Mouse (Mus musculus): ENCODE results near the gene 7420426K07Rik. TPM values are rescaled to one million over a fixed set of nuclear protein-coding genes. Genes with fewer than 3 reads are reported as not detected.

The 7420426K07Rik gene
- total and polyA plus RNA-seq, 3 experiments = not detected

GRCm38 (mm10) chr9:98923119-98923518 is 20.2 kb downstream of the 7420426K07Rik start:
- no peak for DNase-seq
- no peak for TF ChIP-seq CTCF (IDR thresholded peaks at IDR 0.05)
- no peak for TF ChIP-seq POLR2A (IDR thresholded peaks at IDR 0.05; ENCODE audit: insufficient read depth, low read depth, low read length)
- no peak for TF ChIP-seq EP300 (IDR thresholded peaks at IDR 0.05; ENCODE audit: insufficient read depth, low read depth, low read length)

GRCm38 (mm10) chr9:98924183-98924582 is 21.3 kb downstream of the 7420426K07Rik start:
- no peaks in the 10 kb centered on the region for H3K4me1 ChIP-seq (ENCODE audit: control insufficient read depth, insufficient read depth, low read length)
- H3K79me2 ChIP-seq (replicated peaks; ENCODE audit: control insufficient read depth, insufficient read depth, low read length) = no peaks in the 10 kb centered on the region
- H3K4me3 ChIP-seq = no peak overlapping the region
- H3K27ac ChIP-seq = no peak overlapping the region
- intact Hi-C loops (cut with DNase I) = no loop called here
- H3K36me3 ChIP-seq (ENCODE audit: control insufficient read depth, insufficient read depth, low read length) = no peaks in the 10 kb centered on the region
- 52% methylated on average over 6 of the region's 6 CpGs for WGBS
- H3K27me3 ChIP-seq (ENCODE audit: control insufficient read depth, insufficient read depth, low read length) = no peaks in the 10 kb centered on the region
- no peak overlapping the region for H3K9ac ChIP-seq (ENCODE audit: low read depth, low read length)
- no peak for DNase-seq
- TF ChIP-seq POLR2A (IDR thresholded peaks at IDR 0.05; ENCODE audit: insufficient read depth, low read depth, low read length) (no peak), CTCF (IDR thresholded peaks at IDR 0.05) (no peak)

More at GRCm38 (mm10) chr9:98923119-98923518, 20.2 kb downstream of the 7420426K07Rik start:
- 29% methylated on average over 6 of the region's 6 CpGs for WGBS
- intact Hi-C loops (cut with DNase I) = no loop called here
- Histone ChIP-seq H3K79me2 (replicated peaks; ENCODE audit: control insufficient read depth, insufficient read depth, low read length) (no peaks in the 10 kb centered on the region), H3K9ac (ENCODE audit: low read depth, low read length) (no peak overlapping the region), H3K27me3 (ENCODE audit: control insufficient read depth, insufficient read depth, low read length) (no peaks in the 10 kb centered on the region), H3K4me1 (ENCODE audit: control insufficient read depth, insufficient read depth, low read length) (no peaks in the 10 kb centered on the region), H3K27ac (no peak overlapping the region), H3K36me3 (ENCODE audit: control insufficient read depth, insufficient read depth, low read length) (no peaks in the 10 kb centered on the region), H3K4me3 (no peak overlapping the region)

- Histone ChIP-seq H3K79me2 (replicated peaks; ENCODE audit: control insufficient read depth, insufficient read depth, low read length) (no peaks in the 10 kb centered on the region), H3K36me3 (ENCODE audit: control insufficient read depth, insufficient read depth, low read length) (no peaks in the 10 kb centered on the region), H3K27ac (no peak overlapping the region), H3K4me1 (ENCODE audit: control insufficient read depth, insufficient read depth, low read length) (no peaks in the 10 kb centered on the region), H3K9ac (ENCODE audit: low read depth, low read length) (no peak overlapping the region), H3K27me3 (ENCODE audit: control insufficient read depth, insufficient read depth, low read length) (peaks cover 1% of the 10 kb centered on the region; the same call in 1 of the 2 replicates), H3K4me3 (no peak overlapping the region)
- no peak for DNase-seq
- intact Hi-C loops (cut with DNase I) = no loop called here
- TF ChIP-seq EP300 (IDR thresholded peaks at IDR 0.05; ENCODE audit: insufficient read depth, low read depth, low read length) = no peak
- peak; percentile 48 for TF ChIP-seq CTCF (IDR thresholded peaks at IDR 0.05)
- no peak for TF ChIP-seq POLR2A (IDR thresholded peaks at IDR 0.05; ENCODE audit: insufficient read depth, low read depth, low read length)
- 94% methylated on average over 2 of the region's 2 CpGs for WGBS
Measured at GRCm38 (mm10) chr9:98929496-98929895, 26.6 kb downstream of the 7420426K07Rik start.

- no peak for TF ChIP-seq POLR2A (IDR thresholded peaks at IDR 0.05; ENCODE audit: insufficient read depth, low read depth, low read length)
- TF ChIP-seq CTCF (IDR thresholded peaks at IDR 0.05) = no peak
- no peak for TF ChIP-seq EP300 (IDR thresholded peaks at IDR 0.05; ENCODE audit: insufficient read depth, low read depth, low read length)
- Histone ChIP-seq H3K4me1 (ENCODE audit: control insufficient read depth, insufficient read depth, low read length) (no peaks in the 10 kb centered on the region), H3K4me3 (no peak overlapping the region), H3K27me3 (ENCODE audit: control insufficient read depth, insufficient read depth, low read length) (peaks cover 1% of the 10 kb centered on the region; the same call in 1 of the 2 replicates), H3K27ac (no peak overlapping the region), H3K79me2 (replicated peaks; ENCODE audit: control insufficient read depth, insufficient read depth, low read length) (no peaks in the 10 kb centered on the region), H3K36me3 (ENCODE audit: control insufficient read depth, insufficient read depth, low read length) (no peaks in the 10 kb centered on the region), H3K9ac (ENCODE audit: low read depth, low read length) (no peak overlapping the region)
- WGBS = 40% methylated on average over 6 of the region's 6 CpGs
- intact Hi-C loops (cut with DNase I) = no loop called here
- no peak for DNase-seq
Measured at GRCm38 (mm10) chr9:98932931-98933330, 30.0 kb downstream of the 7420426K07Rik start.

GRCm38 (mm10) chr9:98935190-98935909 is 32.4 kb downstream of the 7420426K07Rik start:
- Histone ChIP-seq H3K36me3 (ENCODE audit: control insufficient read depth, insufficient read depth, low read length) (no peaks in the 10 kb centered on the region), H3K4me1 (ENCODE audit: control insufficient read depth, insufficient read depth, low read length) (no peaks in the 10 kb centered on the region), H3K79me2 (replicated peaks; ENCODE audit: control insufficient read depth, insufficient read depth, low read length) (no peaks in the 10 kb centered on the region), H3K9ac (ENCODE audit: low read depth, low read length) (no peak overlapping the region), H3K27me3 (ENCODE audit: control insufficient read depth, insufficient read depth, low read length) (peaks cover 1% of the 10 kb centered on the region; the same call in 1 of the 2 replicates), H3K4me3 (no peak overlapping the region), H3K27ac (no peak overlapping the region)
- intact Hi-C loops (cut with DNase I) = no loop called here
- 20% methylated on average over 16 of the region's 16 CpGs for WGBS
- TF ChIP-seq POLR2A (IDR thresholded peaks at IDR 0.05; ENCODE audit: insufficient read depth, low read depth, low read length) = no peak
- no peak for DNase-seq

- H3K9ac ChIP-seq (ENCODE audit: low read depth, low read length) = no peak overlapping the region
- H3K27me3 ChIP-seq (ENCODE audit: control insufficient read depth, insufficient read depth, low read length) = no peaks in the 10 kb centered on the region
- TF ChIP-seq CTCF (IDR thresholded peaks at IDR 0.05) = peak; percentile 59
- TF ChIP-seq EP300 (IDR thresholded peaks at IDR 0.05; ENCODE audit: insufficient read depth, low read depth, low read length) = no peak
- no peaks in the 10 kb centered on the region for H3K4me1 ChIP-seq (ENCODE audit: control insufficient read depth, insufficient read depth, low read length)
- H3K4me3 ChIP-seq = no peak overlapping the region
- no peaks in the 10 kb centered on the region for H3K79me2 ChIP-seq (replicated peaks; ENCODE audit: control insufficient read depth, insufficient read depth, low read length)
- WGBS = 12% methylated on average over 2 of the region's 2 CpGs
- intact Hi-C loops (cut with DNase I) = no loop called here
- H3K36me3 ChIP-seq (ENCODE audit: control insufficient read depth, insufficient read depth, low read length) = no peaks in the 10 kb centered on the region
- DNase-seq = no peak
- H3K27ac ChIP-seq = no peak overlapping the region
Measured at GRCm38 (mm10) chr9:98939290-98939689, 36.4 kb downstream of the 7420426K07Rik start.
